Mouse (Mus musculus) ovary, postnatal 14 days (tissue): ENCODE data around the gene Nat14.
A peak's percentile ranks its signal among the peaks of the same experiment; 100 is the strongest.

ENCODE experiments used
- DNase-seq: peaks from one replicate; pipeline ENCODE4 v3.0.0; 2022; ENCODE audit warnings: low spot score

The Nat14 gene

GRCm38 (mm10) chr7:4920496-4920895 is 1.3 kb upstream of the Nat14 start:
- no peak for DNase-seq

GRCm38 (mm10) chr7:4920976-4921823 is 628 bp upstream of the Nat14 start:
- no peak for DNase-seq

- peak; percentile 62 for DNase-seq
Observed at GRCm38 (mm10) chr7:4922508-4922907, 680 bp downstream of the Nat14 start.

- no peak for DNase-seq
Observed at GRCm38 (mm10) chr7:4922931-4923565, 1.2 kb downstream of the Nat14 start.

- DNase-seq, result no peak
Observed at GRCm38 (mm10) chr7:4923586-4924364, 1.9 kb downstream of the Nat14 start.

GRCm38 (mm10) chr7:4924483-4924882 is 2.7 kb downstream of the Nat14 start:
- DNase-seq, result no peak

- DNase-seq, result no peak
Observed at GRCm38 (mm10) chr7:4924891-4925301, 3.1 kb downstream of the Nat14 start.

- DNase-seq, result no peak
Observed at GRCm38 (mm10) chr7:4925441-4926381, 3.9 kb downstream of the Nat14 start, which contains the start of gene Ssc5d. TSS of gene Ssc5d (plus strand) at chr7:4925785.

GRCm38 (mm10) chr7:4926849-4927248 is 5.0 kb downstream of the Nat14 start:
- DNase-seq, result no peak

- no peak for DNase-seq
Observed at GRCm38 (mm10) chr7:4927711-4928110, 5.9 kb downstream of the Nat14 start.

GRCm38 (mm10) chr7:4928323-4928722 is 6.5 kb downstream of the Nat14 start:
- no peak for DNase-seq

- DNase-seq, result no peak
Observed at GRCm38 (mm10) chr7:4933103-4933502, 11.3 kb downstream of the Nat14 start.

GRCm38 (mm10) chr7:4934160-4934914 is 12.5 kb downstream of the Nat14 start:
- no peak for DNase-seq

- no peak for DNase-seq
Observed at GRCm38 (mm10) chr7:4936832-4937231, 15.0 kb downstream of the Nat14 start.

GRCm38 (mm10) chr7:4937392-4937791 is 15.6 kb downstream of the Nat14 start:
- DNase-seq, result no peak

- peak; percentile 67 for DNase-seq
Observed at GRCm38 (mm10) chr7:4938456-4938855, 16.6 kb downstream of the Nat14 start.

- peak; percentile 73 for DNase-seq
Observed at GRCm38 (mm10) chr7:4940068-4940479, 18.2 kb downstream of the Nat14 start.

- no peak for DNase-seq
Observed at GRCm38 (mm10) chr7:4942673-4943072, 20.8 kb downstream of the Nat14 start.

GRCm38 (mm10) chr7:4943223-4943815 is 21.5 kb downstream of the Nat14 start:
- DNase-seq, result peak; percentile 96

GRCm38 (mm10) chr7:4947855-4948254 is 26.0 kb downstream of the Nat14 start:
- no peak for DNase-seq
